Mouse (Mus musculus) brain, embryonic 14.5 days (tissue): ENCODE measurements around the gene Ubqln1.

Experiments used
- CTCF ChIP-seq: fragments of 200-500 bp; IDR thresholded peaks from 2 replicates; pipeline ENCODE4 v1.5.1; 2012; ENCODE audit warnings: inconsistent platforms, mild to moderate bottlenecking, moderate library complexity, borderline replicate concordance; ENCODE audit not compliant: insufficient read depth, insufficient read length; ENCODE audit errors: extremely low read depth
- POLR2A ChIP-seq: fragments of 200-500 bp; IDR thresholded peaks from 2 replicates; pipeline ENCODE4 v1.6.1; 2012; ENCODE audit warnings: mild to moderate bottlenecking, inconsistent platforms, borderline replicate concordance; ENCODE audit not compliant: poor library complexity, insufficient read depth, insufficient read length, severe bottlenecking; ENCODE audit errors: extremely low read depth

GRCm38 (mm10) chr13:58128396-58128767 is 87.1 kb downstream of the Ubqln1 start, which contains the start of gene Hnrnpa0:
- TF ChIP-seq CTCF (no peak), POLR2A (peak; percentile 99)
